Mouse (Mus musculus): ENCODE measurements around the gene St6gal1. TPM values are rescaled to one million over a fixed set of nuclear protein-coding genes. Genes with fewer than 3 reads are reported as not detected.

St6gal1 gene
- polyA plus RNA-seq, 1 experiment from 2014 or later = 25.9 TPM

GRCm38 (mm10) chr16:23289424-23289823 lies 64.9 kb downstream of the St6gal1 start:
- 97% methylated on average over 6 of the region's 6 CpGs for WGBS
- Histone ChIP-seq H3K9me3 (ENCODE audit: low read length) (no peaks in the 10 kb centered on the region), H3K27me3 (ENCODE audit: insufficient read depth, low read length) (no peaks in the 10 kb centered on the region), H3K4me2 (replicated peaks; ENCODE audit: low read depth, low read length) (no peak overlapping the region), H3K4me3 (ENCODE audit: low read length) (no peak overlapping the region), H3K36me3 (ENCODE audit: insufficient read depth, low read length) (no peaks in the 10 kb centered on the region), H3K9ac (replicated peaks; ENCODE audit: low read length) (no peak overlapping the region), H3K27ac (ENCODE audit: low read length) (no peak overlapping the region), H3K4me1 (ENCODE audit: insufficient read depth, low read length) (no peaks in the 10 kb centered on the region)
- ATAC-seq (ENCODE audit: low FRiP score, low TSS enrichment) = no peak

- Histone ChIP-seq H3K36me3 (ENCODE audit: insufficient read depth, low read length) (no peaks in the 10 kb centered on the region), H3K4me1 (ENCODE audit: insufficient read depth, low read length) (no peaks in the 10 kb centered on the region), H3K9ac (replicated peaks; ENCODE audit: low read length) (no peak overlapping the region), H3K4me2 (replicated peaks; ENCODE audit: low read depth, low read length) (no peak overlapping the region), H3K27ac (ENCODE audit: low read length) (no peak overlapping the region), H3K9me3 (ENCODE audit: low read length) (no peaks in the 10 kb centered on the region), H3K4me3 (ENCODE audit: low read length) (no peak overlapping the region), H3K27me3 (ENCODE audit: insufficient read depth, low read length) (no peaks in the 10 kb centered on the region)
- ATAC-seq (ENCODE audit: low FRiP score, low TSS enrichment) = no peak
- WGBS = 79% methylated on average over 9 of the region's 9 CpGs
Measured at GRCm38 (mm10) chr16:23290171-23290570, 65.6 kb downstream of the St6gal1 start.

GRCm38 (mm10) chr16:23291521-23291920 lies 67.0 kb downstream of the St6gal1 start:
- Histone ChIP-seq H3K4me1 (ENCODE audit: insufficient read depth, low read length) (no peaks in the 10 kb centered on the region), H3K36me3 (ENCODE audit: insufficient read depth, low read length) (no peaks in the 10 kb centered on the region), H3K9me3 (ENCODE audit: low read length) (0 out of 2 replicates have a peak, but pooled peaks cover under 1% of the 10 kb centered on the region), H3K27me3 (ENCODE audit: insufficient read depth, low read length) (no peaks in the 10 kb centered on the region), H3K4me3 (ENCODE audit: low read length) (no peak overlapping the region), H3K27ac (ENCODE audit: low read length) (no peak overlapping the region), H3K4me2 (replicated peaks; ENCODE audit: low read depth, low read length) (no peak overlapping the region), H3K9ac (replicated peaks; ENCODE audit: low read length) (no peak overlapping the region)
- ATAC-seq (ENCODE audit: low FRiP score, low TSS enrichment) = no peak
- 74% methylated on average over 5 of the region's 5 CpGs for WGBS

- no peak overlapping the region for H3K9ac ChIP-seq (replicated peaks; ENCODE audit: low read length)
- ATAC-seq (ENCODE audit: low FRiP score, low TSS enrichment) = no peak
- H3K27me3 ChIP-seq (ENCODE audit: insufficient read depth, low read length) = no peaks in the 10 kb centered on the region
- H3K27ac ChIP-seq (ENCODE audit: low read length) = no peak overlapping the region
- H3K36me3 ChIP-seq (ENCODE audit: insufficient read depth, low read length) = no peaks in the 10 kb centered on the region
- WGBS = 45% methylated on average over 3 of the region's 3 CpGs
- H3K4me3 ChIP-seq (ENCODE audit: low read length) = no peak overlapping the region
- no peaks in the 10 kb centered on the region for H3K4me1 ChIP-seq (ENCODE audit: insufficient read depth, low read length)
- no peak overlapping the region for H3K4me2 ChIP-seq (replicated peaks; ENCODE audit: low read depth, low read length)
- 0 out of 2 replicates have a peak, but pooled peaks cover 3% of the 10 kb centered on the region for H3K9me3 ChIP-seq (ENCODE audit: low read length)
Measured at GRCm38 (mm10) chr16:23294236-23294635, 69.7 kb downstream of the St6gal1 start.

- Histone ChIP-seq H3K27me3 (ENCODE audit: insufficient read depth, low read length) (no peaks in the 10 kb centered on the region), H3K9ac (replicated peaks; ENCODE audit: low read length) (no peak overlapping the region), H3K4me3 (ENCODE audit: low read length) (no peak overlapping the region), H3K4me1 (ENCODE audit: insufficient read depth, low read length) (no peaks in the 10 kb centered on the region), H3K27ac (ENCODE audit: low read length) (no peak overlapping the region), H3K9me3 (ENCODE audit: low read length) (0 out of 2 replicates have a peak, but pooled peaks cover 3% of the 10 kb centered on the region), H3K36me3 (ENCODE audit: insufficient read depth, low read length) (no peaks in the 10 kb centered on the region), H3K4me2 (replicated peaks; ENCODE audit: low read depth, low read length) (no peak overlapping the region)
- no peak for ATAC-seq (ENCODE audit: low FRiP score, low TSS enrichment)
- WGBS = 89% methylated on average over 6 of the region's 6 CpGs
Measured at GRCm38 (mm10) chr16:23294747-23295146, 70.2 kb downstream of the St6gal1 start.

- Histone ChIP-seq H3K27me3 (ENCODE audit: insufficient read depth, low read length) (no peaks in the 10 kb centered on the region), H3K4me3 (ENCODE audit: low read length) (no peak overlapping the region), H3K4me2 (replicated peaks; ENCODE audit: low read depth, low read length) (no peak overlapping the region), H3K9me3 (ENCODE audit: low read length) (0 out of 2 replicates have a peak, but pooled peaks cover 3% of the 10 kb centered on the region), H3K4me1 (ENCODE audit: insufficient read depth, low read length) (no peaks in the 10 kb centered on the region), H3K27ac (ENCODE audit: low read length) (no peak overlapping the region), H3K36me3 (ENCODE audit: insufficient read depth, low read length) (no peaks in the 10 kb centered on the region), H3K9ac (replicated peaks; ENCODE audit: low read length) (no peak overlapping the region)
- ATAC-seq (ENCODE audit: low FRiP score, low TSS enrichment) = no peak
- 86% methylated on average over 5 of the region's 5 CpGs for WGBS
Measured at GRCm38 (mm10) chr16:23295720-23296119, 71.2 kb downstream of the St6gal1 start.

GRCm38 (mm10) chr16:23296721-23297120 lies 72.2 kb downstream of the St6gal1 start:
- Histone ChIP-seq H3K4me2 (replicated peaks; ENCODE audit: low read depth, low read length) (no peak overlapping the region), H3K9me3 (ENCODE audit: low read length) (0 out of 2 replicates have a peak, but pooled peaks cover 3% of the 10 kb centered on the region), H3K27me3 (ENCODE audit: insufficient read depth, low read length) (no peaks in the 10 kb centered on the region), H3K36me3 (ENCODE audit: insufficient read depth, low read length) (no peaks in the 10 kb centered on the region), H3K27ac (ENCODE audit: low read length) (no peak overlapping the region), H3K4me3 (ENCODE audit: low read length) (no peak overlapping the region), H3K9ac (replicated peaks; ENCODE audit: low read length) (no peak overlapping the region), H3K4me1 (ENCODE audit: insufficient read depth, low read length) (no peaks in the 10 kb centered on the region)
- ATAC-seq (ENCODE audit: low FRiP score, low TSS enrichment) = no peak
- 93% methylated on average over 3 of the region's 3 CpGs for WGBS

- no peaks in the 10 kb centered on the region for H3K27me3 ChIP-seq (ENCODE audit: insufficient read depth, low read length)
- H3K27ac ChIP-seq (ENCODE audit: low read length) = no peak overlapping the region
- no peaks in the 10 kb centered on the region for H3K36me3 ChIP-seq (ENCODE audit: insufficient read depth, low read length)
- 0 out of 2 replicates have a peak, but pooled peaks cover 3% of the 10 kb centered on the region for H3K9me3 ChIP-seq (ENCODE audit: low read length)
- H3K4me2 ChIP-seq (replicated peaks; ENCODE audit: low read depth, low read length) = no peak overlapping the region
- H3K4me3 ChIP-seq (ENCODE audit: low read length) = no peak overlapping the region
- 94% methylated on average over 3 of the region's 3 CpGs for WGBS
- no peak overlapping the region for H3K9ac ChIP-seq (replicated peaks; ENCODE audit: low read length)
- H3K4me1 ChIP-seq (ENCODE audit: insufficient read depth, low read length) = peaks cover 2% of the 10 kb centered on the region; the same call in 1 of the 2 replicates
- ATAC-seq (ENCODE audit: low FRiP score, low TSS enrichment) = no peak
Measured at GRCm38 (mm10) chr16:23298441-23298840, 73.9 kb downstream of the St6gal1 start.

- 0 out of 2 replicates have a peak, but pooled peaks cover 3% of the 10 kb centered on the region for H3K9me3 ChIP-seq (ENCODE audit: low read length)
- peaks cover 4% of the 10 kb centered on the region; the same call in 1 of the 2 replicates for H3K4me1 ChIP-seq (ENCODE audit: insufficient read depth, low read length)
- no peak overlapping the region for H3K4me3 ChIP-seq (ENCODE audit: low read length)
- H3K27ac ChIP-seq (ENCODE audit: low read length) = no peak overlapping the region
- no peak overlapping the region for H3K9ac ChIP-seq (replicated peaks; ENCODE audit: low read length)
- no peak overlapping the region for H3K4me2 ChIP-seq (replicated peaks; ENCODE audit: low read depth, low read length)
- no peaks in the 10 kb centered on the region for H3K36me3 ChIP-seq (ENCODE audit: insufficient read depth, low read length)
- no peak for ATAC-seq (ENCODE audit: low FRiP score, low TSS enrichment)
- no peaks in the 10 kb centered on the region for H3K27me3 ChIP-seq (ENCODE audit: insufficient read depth, low read length)
- whole genome bisulfite sequencing = 92% methylated on average over 3 of the region's 3 CpGs
Measured at GRCm38 (mm10) chr16:23298911-23299310, 74.4 kb downstream of the St6gal1 start.

- Histone ChIP-seq H3K27me3 (ENCODE audit: insufficient read depth, low read length) (no peaks in the 10 kb centered on the region), H3K27ac (ENCODE audit: low read length) (no peak overlapping the region), H3K9me3 (ENCODE audit: low read length) (0 out of 2 replicates have a peak, but pooled peaks cover 3% of the 10 kb centered on the region), H3K4me1 (ENCODE audit: insufficient read depth, low read length) (peaks cover 4% of the 10 kb centered on the region; the same call in 1 of the 2 replicates), H3K4me3 (ENCODE audit: low read length) (no peak overlapping the region), H3K36me3 (ENCODE audit: insufficient read depth, low read length) (no peaks in the 10 kb centered on the region), H3K9ac (replicated peaks; ENCODE audit: low read length) (no peak overlapping the region), H3K4me2 (replicated peaks; ENCODE audit: low read depth, low read length) (no peak overlapping the region)
- WGBS = 85% methylated on average over 7 of the region's 7 CpGs
- ATAC-seq (ENCODE audit: low FRiP score, low TSS enrichment) = no peak
Measured at GRCm38 (mm10) chr16:23299904-23300740, 75.6 kb downstream of the St6gal1 start.
